Mouse (Mus musculus) neural tube, embryonic 15.5 days (tissue): ENCODE results near the gene Hist1h4n. TPM values are rescaled to one million over a fixed set of nuclear protein-coding genes. Genes with fewer than 3 reads are reported as not detected.
"Not testable (repeated sequence)": the region's sequence is repeated elsewhere in the genome, so short reads cannot be mapped to it uniquely, and the experiment has no call there.

Source experiments
- ATAC-seq: fragments of 200-750 bp; cut with Nextera tagmentation; 2 replicates; pipeline ENCODE4 v1.8.0; 2017; ENCODE audit warnings: mild to moderate bottlenecking, moderate TSS enrichment, moderate library complexity; ENCODE audit not compliant: low FRiP score
- H3K27ac ChIP-seq: fragments of 300-500 bp; sonication (generic); replicated peaks from 2 replicates; pipeline ENCODE4 v1.5.1; 2015; ENCODE audit warnings: mild to moderate bottlenecking, inconsistent platforms
- H3K27me3 ChIP-seq: fragments of 300-500 bp; sonication (generic); replicated peaks from 2 replicates; pipeline ENCODE4 v1.6.1; 2015; ENCODE audit warnings: inconsistent platforms
- H3K36me3 ChIP-seq: fragments of 300-500 bp; sonication (generic); 2 replicates; pipeline ENCODE4 v1.6.1; 2015; ENCODE audit warnings: inconsistent platforms
- H3K4me1 ChIP-seq: fragments of 300-500 bp; sonication (generic); 2 replicates; pipeline ENCODE4 v1.6.1; 2015; ENCODE audit warnings: inconsistent platforms
- H3K4me2 ChIP-seq: fragments of 300-500 bp; sonication (generic); 2 replicates; pipeline ENCODE4 v1.6.1; 2015; ENCODE audit warnings: inconsistent platforms, mild to moderate bottlenecking, moderate library complexity
- H3K4me3 ChIP-seq: fragments of 300-500 bp; sonication (generic); replicated peaks from 2 replicates; pipeline ENCODE4 v1.5.1; 2015; ENCODE audit warnings: mild to moderate bottlenecking, inconsistent platforms
- H3K9ac ChIP-seq: fragments of 300-500 bp; sonication (generic); replicated peaks from 2 replicates; pipeline ENCODE4 v1.6.1; 2015; ENCODE audit warnings: mild to moderate bottlenecking, inconsistent platforms
- H3K9me3 ChIP-seq: fragments of 300-500 bp; sonication (generic); replicated peaks from 2 replicates; pipeline ENCODE4 v1.6.1; 2016; ENCODE audit warnings: inconsistent platforms
- WGBS: fragments of 180-500 bp; shearing (Covaris S2); methylation state at CpG from one replicate; pipeline ENCODE4 v1.1.7; 2015; ENCODE audit warnings: mixed read lengths; 5-methylcytosine and 5-hydroxymethylcytosine counted together
- polyA plus RNA-seq: library from polyadenylated mRNA; unstranded; fragments of >200 nt; fragmentation: Nextera tagmentation; extraction: Ambion mirVana; gene quantifications from 2 replicates; pipeline ENCODE4 v1.2.1, GENCODE M21; 2015

Gene Hist1h4n
- polyA plus RNA-seq, 1 experiment from 2014 or later: 3.9 TPM

DNA sequence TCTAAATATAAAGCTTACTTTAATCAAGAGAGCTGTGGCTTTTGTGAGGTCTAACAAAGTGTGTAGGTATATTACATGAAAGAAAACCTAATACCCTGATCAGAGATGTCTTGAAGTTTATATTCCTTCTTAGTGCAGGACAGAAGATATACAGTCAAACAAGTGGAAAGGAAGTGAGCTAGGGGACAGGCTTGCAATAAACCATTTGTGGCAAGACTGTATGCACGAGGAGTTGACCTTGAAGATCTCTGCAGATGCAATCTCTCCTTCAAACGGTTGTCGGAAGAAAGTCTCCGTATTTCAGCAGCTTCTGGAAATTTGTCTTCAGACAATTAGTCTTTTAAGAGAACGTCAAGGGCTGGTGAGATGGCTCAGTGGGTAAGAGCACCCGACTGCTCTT is 42.1 kb downstream of the Hist1h4n start:
- no peak for ATAC-seq
- Histone ChIP-seq H3K36me3 (no peaks in the 10 kb centered on the region), H3K27me3 (no peaks in the 10 kb centered on the region), H3K4me1 (peaks cover 19% of the 10 kb centered on the region), H3K9me3 (no peaks in the 10 kb centered on the region), H3K4me2 (no peak overlapping the region), H3K4me3 (no peak overlapping the region), H3K27ac (no peak overlapping the region), H3K9ac (no peak overlapping the region)
- WGBS: 62% methylated on average over 6 of the region's 6 CpGs

DNA sequence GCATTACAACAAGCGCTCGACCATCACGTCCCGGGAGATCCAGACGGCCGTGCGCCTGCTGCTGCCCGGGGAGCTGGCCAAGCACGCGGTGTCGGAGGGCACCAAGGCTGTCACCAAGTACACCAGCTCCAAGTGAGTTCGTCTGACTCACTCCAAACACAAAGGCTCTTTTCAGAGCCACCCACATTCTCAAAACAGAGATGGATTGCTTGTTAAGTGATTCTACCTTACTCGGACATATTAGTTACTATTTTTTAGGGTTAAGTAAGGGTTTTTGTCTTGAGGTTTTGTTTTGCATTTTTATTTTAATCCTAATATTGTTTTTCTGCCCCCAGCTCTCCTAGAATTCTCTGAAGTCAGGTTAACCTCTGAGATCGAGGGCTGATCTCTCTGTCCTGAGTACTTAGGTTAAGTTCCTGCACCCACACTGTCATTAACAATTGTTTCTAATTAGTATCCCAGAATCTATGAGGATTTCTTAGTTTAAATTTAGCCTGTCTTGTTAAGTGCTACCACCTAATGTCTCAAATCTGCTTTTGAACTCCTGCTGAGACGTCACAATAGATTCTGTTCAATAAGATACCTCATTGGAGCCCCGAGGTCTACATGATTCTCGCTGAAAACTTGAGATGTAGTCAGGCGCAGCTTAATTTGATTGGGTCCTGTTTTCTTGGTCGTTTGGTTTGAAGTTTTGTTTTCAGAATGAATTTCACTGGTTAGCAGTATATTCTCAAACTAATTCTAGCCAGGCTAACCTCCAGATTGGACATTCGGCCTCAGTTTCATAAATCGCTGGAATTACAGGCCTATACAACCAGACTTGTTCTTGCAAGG is 44.0 kb downstream of the Hist1h4n start:
- no peaks in the 10 kb centered on the region for H3K36me3 ChIP-seq
- 0 out of 2 replicates have a peak overlapping the region, but pooled peaks have one; percentile 33 for H3K27ac ChIP-seq
- peak overlapping the region; percentile 40 for H3K4me3 ChIP-seq
- peaks cover 29% of the 10 kb centered on the region for H3K4me1 ChIP-seq
- peak; percentile 6 for ATAC-seq
- H3K27me3 ChIP-seq: no peaks in the 10 kb centered on the region
- 12% methylated on average over 16 of the region's 21 CpGs for WGBS
- no peaks in the 10 kb centered on the region for H3K9me3 ChIP-seq
- H3K4me2 ChIP-seq: peak overlapping the region; percentile 67
- H3K9ac ChIP-seq: 0 out of 2 replicates have a peak overlapping the region, but pooled peaks have one; percentile 34

GRCm38 (mm10) chr13:21786899-21787629 is 44.9 kb downstream of the Hist1h4n start, which contains the start of the genes Hist1h2an and Hist1h2bp:
Gene Hist1h2an (minus strand): TSS chr13:21787218.
Gene Hist1h2bp (plus strand): TSS chr13:21787461.
- ATAC-seq: peak; percentile 96
- 0 out of 2 replicates have a peak within 1 kb of the TSS, but pooled peaks have one; percentile 34 for H3K9ac ChIP-seq
- H3K9me3 ChIP-seq, H3K27me3 ChIP-seq, H3K36me3 ChIP-seq: not testable (repeated sequence)
- H3K4me2 ChIP-seq: peak within 1 kb of the TSS; percentile 67
- peaks cover 37% of the 10 kb centered on the region for H3K4me1 ChIP-seq
- under 1% methylated on average over 38 of the region's 63 CpGs for WGBS
- H3K27ac ChIP-seq: peak within 1 kb of the TSS; percentile 72
- peak within 1 kb of the TSS; percentile 40 for H3K4me3 ChIP-seq

GRCm38 (mm10) chr13:21786189-21786898 is 45.7 kb downstream of the Hist1h4n start:
- H3K36me3 ChIP-seq: no peaks in the 10 kb centered on the region
- no peaks in the 10 kb centered on the region for H3K27me3 ChIP-seq
- H3K4me3 ChIP-seq: peak overlapping the region; percentile 40
- peak overlapping the region; percentile 71 for H3K27ac ChIP-seq
- 3% methylated on average over 8 of the region's 8 CpGs for WGBS
- H3K9ac ChIP-seq: 0 out of 2 replicates have a peak overlapping the region, but pooled peaks have one; percentile 30
- H3K4me1 ChIP-seq: peaks cover 37% of the 10 kb centered on the region
- no peaks in the 10 kb centered on the region for H3K9me3 ChIP-seq
- H3K4me2 ChIP-seq: peak overlapping the region; percentile 67
- ATAC-seq: no peak

DNA sequence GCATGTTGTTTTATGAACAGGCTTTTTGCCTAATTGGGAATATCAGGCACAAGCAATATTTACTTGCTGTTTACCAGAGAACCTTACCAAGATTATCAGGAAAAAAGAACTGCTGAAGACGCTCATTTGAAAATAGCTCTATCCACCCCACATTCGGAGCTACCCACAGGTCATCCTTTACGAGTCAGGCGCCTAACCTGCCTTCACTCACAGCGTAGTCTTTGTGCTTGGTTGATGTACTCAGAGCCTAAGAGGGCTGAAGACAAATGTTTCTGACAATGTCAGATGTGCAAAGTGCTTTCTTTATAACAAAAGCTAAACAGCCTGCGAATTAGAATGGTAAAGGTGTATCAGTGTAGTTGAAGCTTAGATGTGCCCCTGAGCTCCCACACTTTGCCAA is 47.7 kb downstream of the Hist1h4n start:
- peaks cover 6% of the 10 kb centered on the region; the same call in 1 of the 2 replicates for H3K27me3 ChIP-seq
- no peaks in the 10 kb centered on the region for H3K9me3 ChIP-seq
- peak overlapping the region; percentile 58; the same call in 1 of the 2 replicates for H3K27ac ChIP-seq
- H3K4me3 ChIP-seq: no peak overlapping the region
- H3K4me1 ChIP-seq: peaks cover 42% of the 10 kb centered on the region
- peak overlapping the region; percentile 72; the same call in 1 of the 2 replicates for H3K4me2 ChIP-seq
- no peaks in the 10 kb centered on the region for H3K36me3 ChIP-seq
- 18% methylated on average over 6 of the region's 6 CpGs for WGBS
- no peak for ATAC-seq
- no peak overlapping the region; the same call in 1 of the 2 replicates for H3K9ac ChIP-seq

DNA sequence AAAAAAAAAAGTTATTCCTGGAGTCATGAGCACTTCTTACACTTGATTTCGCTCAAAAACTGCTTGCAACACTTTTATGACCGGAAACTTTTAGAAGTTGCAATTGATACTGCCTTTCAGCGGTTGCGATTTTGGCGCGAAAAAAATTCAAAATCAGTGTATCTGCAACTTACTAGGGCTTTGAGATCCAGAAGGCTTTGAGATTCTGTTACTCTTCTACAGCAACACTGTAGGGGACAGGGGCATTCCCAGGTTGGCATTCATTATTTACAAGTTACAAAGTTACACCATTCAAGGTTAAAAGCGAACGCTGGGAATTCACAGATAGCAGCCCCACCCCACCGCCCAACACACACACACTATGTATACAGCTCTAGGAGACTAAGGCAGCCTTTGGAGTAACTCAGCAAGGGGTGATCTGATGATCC is 48.2 kb downstream of the Hist1h4n start:
- ATAC-seq: no peak
- no peaks in the 10 kb centered on the region for H3K36me3 ChIP-seq
- peak overlapping the region; percentile 58; the same call in 1 of the 2 replicates for H3K27ac ChIP-seq
- peak overlapping the region; percentile 41 for H3K4me3 ChIP-seq
- H3K4me1 ChIP-seq: peaks cover 45% of the 10 kb centered on the region
- H3K4me2 ChIP-seq: peak overlapping the region; percentile 72
- no peaks in the 10 kb centered on the region for H3K9me3 ChIP-seq
- no peak overlapping the region; the same call in 1 of the 2 replicates for H3K9ac ChIP-seq
- peaks cover 6% of the 10 kb centered on the region; the same call in 1 of the 2 replicates for H3K27me3 ChIP-seq
- 2% methylated on average over 9 of the region's 9 CpGs for WGBS

DNA sequence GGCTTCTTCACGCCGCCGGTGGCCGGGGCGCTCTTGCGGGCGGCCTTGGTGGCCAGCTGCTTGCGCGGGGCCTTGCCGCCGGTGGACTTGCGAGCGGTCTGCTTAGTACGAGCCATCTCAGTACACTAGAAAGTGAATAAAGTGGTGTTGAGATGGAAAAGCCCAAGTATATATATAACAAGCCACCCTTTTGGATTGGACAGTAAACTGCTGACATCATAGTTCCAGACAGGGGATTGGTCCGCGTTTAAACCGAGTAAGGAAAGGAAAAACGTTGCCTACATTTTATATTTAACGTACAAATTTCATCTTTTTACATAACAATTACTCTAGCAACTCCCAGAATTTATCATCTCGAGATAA is 48.8 kb downstream of the Hist1h4n start, which contains the start of gene Hist1h3i:
Gene Hist1h3i, minus strand, starts transcription at position 116 of the 363 bp plus-strand sequence.
- Histone ChIP-seq H3K4me1 (peaks cover 43% of the 10 kb centered on the region), H3K27ac (peak within 1 kb of the TSS; percentile 72), H3K4me2 (peak within 1 kb of the TSS; percentile 72), H3K36me3 (no peaks in the 10 kb centered on the region), H3K9ac (peak within 1 kb of the TSS; percentile 45; the same call in 1 of the 2 replicates), H3K4me3 (peak within 1 kb of the TSS; percentile 41), H3K27me3 (peaks cover 6% of the 10 kb centered on the region; the same call in 1 of the 2 replicates), H3K9me3 (no peaks in the 10 kb centered on the region)
- WGBS: under 1% methylated on average over 15 of the region's 20 CpGs
- peak; percentile 85 for ATAC-seq

- not testable (repeated sequence) for ATAC-seq
Measured at GRCm38 (mm10) chr13:21782361-21783254, 49.4 kb downstream of the Hist1h4n start.

More at GRCm38 (mm10) chr13:21782361-21783254, 49.4 kb downstream of the Hist1h4n start:
- not testable (repeated sequence) for H3K36me3 ChIP-seq, H3K9me3 ChIP-seq, H3K27me3 ChIP-seq
- Histone ChIP-seq H3K4me1 (peaks cover 39% of the 10 kb centered on the region), H3K27ac (peak overlapping the region; percentile 72), H3K4me3 (peak overlapping the region; percentile 41), H3K9ac (peak overlapping the region; percentile 45; the same call in 1 of the 2 replicates), H3K4me2 (peak overlapping the region; percentile 72)
- WGBS: under 1% methylated on average over 15 of the region's 35 CpGs
